Mouse (Mus musculus) lung, embryonic 15.5 days (tissue): ENCODE data around the gene Speg. TPM values are rescaled to one million over a fixed set of nuclear protein-coding genes. Genes with fewer than 3 reads are reported as not detected.

Experiments
- ATAC-seq: fragments of 200-750 bp; cut with Nextera tagmentation; 2 replicates; pipeline ENCODE4 v1.8.0; 2017; ENCODE audit warnings: moderate number of reproducible peaks, borderline replicate concordance; ENCODE audit not compliant: low FRiP score, low TSS enrichment; ENCODE audit errors: extremely low read depth
- H3K27ac ChIP-seq: fragments of 300-500 bp; sonication (generic); 2 replicates; pipeline ENCODE4 v1.5.1; 2015; ENCODE audit warnings: moderate library complexity, mild to moderate bottlenecking, inconsistent platforms
- H3K27me3 ChIP-seq: fragments of 300-500 bp; sonication (generic); 2 replicates; pipeline ENCODE4 v1.6.1; 2015; ENCODE audit warnings: inconsistent platforms
- H3K36me3 ChIP-seq: fragments of 300-500 bp; sonication (generic); 2 replicates; pipeline ENCODE4 v1.6.1; 2015; ENCODE audit warnings: inconsistent platforms
- H3K4me1 ChIP-seq: fragments of 300-500 bp; sonication (generic); 2 replicates; pipeline ENCODE4 v1.6.1; 2015; ENCODE audit warnings: inconsistent platforms
- H3K4me2 ChIP-seq: fragments of 300-500 bp; sonication (generic); 2 replicates; pipeline ENCODE4 v1.6.1; 2015; ENCODE audit warnings: inconsistent platforms, mild to moderate bottlenecking, moderate library complexity
- H3K4me3 ChIP-seq: fragments of 300-500 bp; sonication (generic); 2 replicates; pipeline ENCODE4 v1.5.1; 2015; ENCODE audit warnings: mild to moderate bottlenecking, inconsistent platforms
- H3K9ac ChIP-seq: fragments of 300-500 bp; sonication (generic); 2 replicates; pipeline ENCODE4 v1.6.1; 2015; ENCODE audit warnings: inconsistent platforms
- H3K9me3 ChIP-seq: fragments of 300-500 bp; sonication (generic); 2 replicates; pipeline ENCODE4 v1.6.1; 2016; ENCODE audit warnings: inconsistent platforms
- WGBS: fragments of 180-500 bp; shearing (Covaris S2); methylation state at CpG from one replicate; pipeline ENCODE4 v1.1.7; 2015; 5-methylcytosine and 5-hydroxymethylcytosine counted together
- polyA plus RNA-seq: library from polyadenylated mRNA; unstranded; fragments of >200 nt; fragmentation: Nextera tagmentation; extraction: Ambion mirVana; gene quantifications from 2 replicates; pipeline ENCODE4 v1.2.1, GENCODE M21; 2015

The Speg gene
- polyA plus RNA-seq, 1 experiment from 2014 or later, result 42.8 TPM

DNA sequence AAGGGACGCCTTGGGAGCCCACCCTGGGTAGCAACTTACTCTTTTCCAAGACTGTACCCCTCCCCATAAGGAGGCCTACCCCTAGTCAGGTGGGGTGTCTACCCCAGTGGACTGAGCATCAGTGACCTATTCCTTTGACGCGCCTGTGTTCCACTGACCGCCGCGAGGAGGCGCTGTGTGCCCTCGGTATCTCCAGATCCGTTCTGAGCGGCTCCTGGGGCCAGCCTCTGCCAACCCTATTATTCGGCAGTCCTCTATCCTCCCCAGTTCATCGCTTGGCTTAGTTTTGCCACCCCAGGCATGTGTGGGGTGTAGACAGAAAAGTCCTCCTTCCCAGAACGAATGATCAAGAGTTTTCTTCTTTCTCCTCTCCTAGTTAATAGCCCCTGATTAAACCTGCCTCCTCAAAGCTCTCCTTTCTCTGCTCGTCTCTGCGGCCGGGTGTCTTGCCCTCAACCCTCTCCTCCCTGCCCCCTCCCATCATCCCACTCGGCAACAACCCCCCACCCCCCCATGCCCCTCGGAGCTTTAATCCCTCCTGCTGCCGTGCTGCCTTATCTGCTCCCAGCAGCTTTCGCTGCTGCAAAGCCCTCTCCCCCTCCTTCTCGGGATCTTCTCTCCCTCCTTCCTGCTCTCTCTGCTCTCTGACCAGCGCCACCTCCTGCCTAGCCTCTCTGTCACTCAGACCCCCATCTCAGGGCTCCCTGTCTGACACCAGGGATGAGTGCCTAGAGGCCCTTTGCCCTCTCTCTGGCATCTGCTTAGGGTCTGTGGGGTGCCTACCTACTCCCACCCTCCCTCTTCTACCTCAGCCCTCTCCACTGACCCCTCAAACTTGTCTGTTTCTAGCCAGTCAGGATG, 70.9 kb downstream of the Speg start:
- Histone ChIP-seq H3K4me3 (peak overlapping the region; percentile 9; the same call in 1 of the 2 replicates), H3K9me3 (no peaks in the 10 kb centered on the region), H3K27ac (peak overlapping the region; percentile 18; the same call in 1 of the 2 replicates), H3K4me2 (peak overlapping the region; percentile 43), H3K36me3 (no peaks in the 10 kb centered on the region), H3K4me1 (peaks cover 79% of the 10 kb centered on the region), H3K27me3 (peaks cover 64% of the 10 kb centered on the region), H3K9ac (no peak overlapping the region)
- 1% methylated on average over 22 of the region's 22 CpGs for WGBS
- peak; percentile 12; the same call in 1 of the 2 replicates for ATAC-seq

DNA sequence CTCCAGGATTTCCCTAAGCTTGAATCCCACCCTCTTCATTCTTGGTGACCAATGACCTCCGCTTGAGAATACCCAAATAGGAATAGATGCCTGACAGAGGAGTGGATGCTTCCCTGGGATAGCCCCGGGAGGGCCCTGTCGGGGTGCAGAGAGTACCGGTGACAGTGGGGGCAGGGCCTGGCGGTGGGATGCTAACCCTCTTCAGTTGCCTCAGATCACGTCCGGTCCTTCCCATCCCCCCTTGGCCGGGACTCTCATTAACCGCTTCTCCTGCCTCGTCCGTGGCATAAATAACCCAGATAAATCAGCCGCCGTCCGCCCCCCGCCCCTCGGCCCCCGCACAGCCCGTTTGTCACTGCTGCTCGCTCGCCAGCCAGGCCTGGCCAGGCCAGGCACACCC, 71.6 kb downstream of the Speg start:
- H3K27ac ChIP-seq, result peak overlapping the region; percentile 18; the same call in 1 of the 2 replicates
- no peak overlapping the region for H3K9ac ChIP-seq
- ATAC-seq, result no peak
- no peak overlapping the region for H3K4me3 ChIP-seq
- H3K36me3 ChIP-seq, result no peaks in the 10 kb centered on the region
- peaks cover 71% of the 10 kb centered on the region for H3K27me3 ChIP-seq
- peaks cover 82% of the 10 kb centered on the region for H3K4me1 ChIP-seq
- WGBS, result 3% methylated on average over 19 of the region's 20 CpGs
- H3K9me3 ChIP-seq, result no peaks in the 10 kb centered on the region
- H3K4me2 ChIP-seq, result peak overlapping the region; percentile 43; the same call in 1 of the 2 replicates

DNA sequence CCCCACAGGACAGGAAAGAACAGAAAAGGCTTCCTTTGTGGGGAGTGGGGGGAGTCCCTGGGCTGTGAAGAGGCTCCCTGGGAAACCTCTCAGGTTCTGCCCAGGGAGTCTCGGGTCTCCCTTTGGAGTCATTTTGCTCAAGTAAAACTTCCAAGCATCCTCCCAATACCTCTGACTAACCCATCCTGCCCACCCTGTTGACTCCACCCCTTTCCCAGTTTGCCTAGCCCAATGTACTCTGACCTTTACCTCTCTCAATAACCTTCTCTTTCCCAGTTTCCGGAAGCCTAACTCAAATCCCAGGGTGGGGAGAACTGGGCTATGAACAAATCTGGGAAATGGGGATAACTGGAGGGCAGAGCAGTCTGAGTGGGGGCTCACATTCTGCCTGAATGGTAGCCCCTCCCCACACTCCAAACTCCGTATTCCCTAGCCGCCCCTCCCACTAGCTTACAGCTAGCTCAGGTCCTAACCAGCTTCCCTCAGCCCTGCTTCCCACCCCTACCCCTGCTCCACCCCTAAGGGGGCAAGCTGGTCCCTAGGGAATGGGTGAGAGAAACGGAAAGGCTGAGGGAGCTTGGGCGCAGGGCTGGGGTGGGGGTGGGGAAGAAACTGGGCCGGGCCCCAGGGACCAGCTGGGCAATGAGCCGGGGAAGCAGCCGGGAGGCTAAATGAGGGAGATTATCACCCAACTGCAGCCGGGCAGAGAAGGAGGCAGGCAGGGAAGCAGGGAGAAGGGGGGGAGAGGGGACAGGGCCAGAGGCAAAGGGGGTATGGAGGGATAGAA, 72.4 kb downstream of the Speg start:
- H3K9ac ChIP-seq, result no peak overlapping the region
- no peak for ATAC-seq
- H3K4me3 ChIP-seq, result no peak overlapping the region
- H3K4me1 ChIP-seq, result peaks cover 77% of the 10 kb centered on the region
- no peak overlapping the region for H3K27ac ChIP-seq
- H3K27me3 ChIP-seq, result peaks cover 79% of the 10 kb centered on the region
- 4% methylated on average over 10 of the region's 10 CpGs for WGBS
- no peaks in the 10 kb centered on the region for H3K36me3 ChIP-seq
- H3K9me3 ChIP-seq, result no peaks in the 10 kb centered on the region
- H3K4me2 ChIP-seq, result peak overlapping the region; percentile 4; the same call in 1 of the 2 replicates

GRCm38 (mm10) chr1:75448052-75448431, 72.9 kb downstream of the Speg start:
- 6% methylated on average over 7 of the region's 7 CpGs for WGBS
- Histone ChIP-seq H3K4me2 (peak overlapping the region; percentile 13; the same call in 1 of the 2 replicates), H3K4me1 (peaks cover 71% of the 10 kb centered on the region), H3K9ac (no peak overlapping the region), H3K9me3 (no peaks in the 10 kb centered on the region), H3K4me3 (no peak overlapping the region), H3K27ac (no peak overlapping the region), H3K36me3 (no peaks in the 10 kb centered on the region), H3K27me3 (peaks cover 85% of the 10 kb centered on the region)
- no peak for ATAC-seq

DNA sequence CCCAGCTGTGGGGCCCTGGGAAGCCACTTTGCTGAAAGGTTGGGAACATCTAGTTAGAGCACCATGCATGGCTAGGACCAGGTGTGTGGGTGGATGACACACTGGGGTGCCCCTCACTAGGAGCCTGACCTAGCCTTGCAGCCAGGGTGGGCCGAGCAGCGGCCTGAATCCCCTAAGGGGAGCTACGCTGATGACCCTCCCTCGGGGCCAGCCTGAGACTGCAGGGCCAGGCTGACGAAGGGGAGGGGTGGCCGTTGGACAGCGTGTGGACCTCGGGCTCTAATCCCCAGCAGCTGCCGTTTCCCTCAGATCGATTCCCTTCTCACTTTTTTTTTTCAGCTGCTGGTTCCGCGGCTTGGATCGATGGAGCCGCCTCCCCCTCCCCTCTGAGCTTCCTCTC, 73.8 kb downstream of the Speg start:
- H3K9ac ChIP-seq, result no peak overlapping the region
- H3K9me3 ChIP-seq, result no peaks in the 10 kb centered on the region
- H3K27me3 ChIP-seq, result peaks cover 93% of the 10 kb centered on the region
- no peak overlapping the region for H3K27ac ChIP-seq
- peaks cover 68% of the 10 kb centered on the region for H3K4me1 ChIP-seq
- H3K4me2 ChIP-seq, result no peak overlapping the region
- H3K4me3 ChIP-seq, result no peak overlapping the region
- WGBS, result 8% methylated on average over 14 of the region's 14 CpGs
- H3K36me3 ChIP-seq, result no peaks in the 10 kb centered on the region
- ATAC-seq, result no peak

DNA sequence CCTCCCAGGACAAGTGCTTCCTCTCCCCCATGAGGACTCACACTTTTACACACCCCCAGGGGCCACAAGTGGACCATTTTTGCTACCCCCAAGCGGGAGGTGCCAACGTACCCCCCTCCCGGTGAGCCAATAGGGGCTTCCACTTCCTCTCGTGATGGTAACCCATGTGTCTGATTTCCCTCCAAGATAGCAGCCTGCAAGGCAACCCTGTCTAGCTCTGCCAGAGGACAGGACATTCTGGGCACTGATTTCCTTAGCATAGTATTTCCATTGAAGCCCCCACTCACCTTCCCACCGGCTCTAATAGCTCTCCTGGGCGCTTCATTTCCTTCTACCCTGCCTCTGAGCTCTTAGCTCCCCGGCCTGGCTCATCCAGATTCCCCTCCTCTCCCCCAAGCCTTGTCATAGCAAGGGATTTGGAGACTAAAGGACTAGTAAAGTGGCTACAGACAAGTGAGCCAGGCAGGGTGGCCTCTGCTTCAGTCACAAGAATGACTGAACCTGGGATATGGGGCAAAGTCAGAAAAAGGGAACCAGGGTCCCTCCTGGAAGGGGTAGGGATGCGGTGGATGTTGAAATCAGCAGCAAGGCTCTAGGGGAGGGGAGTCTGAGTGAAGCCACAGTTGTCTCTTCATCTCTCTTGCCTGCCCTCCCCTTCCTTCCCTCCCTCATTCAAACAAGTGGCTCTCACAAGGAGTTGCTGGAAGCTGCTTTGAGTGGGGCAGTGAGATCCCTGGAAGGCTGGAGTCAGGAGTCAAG, 74.5 kb downstream of the Speg start:
- 5% methylated on average over 8 of the region's 8 CpGs for WGBS
- Histone ChIP-seq H3K4me1 (peaks cover 65% of the 10 kb centered on the region), H3K27ac (no peak overlapping the region), H3K9ac (no peak overlapping the region), H3K9me3 (no peaks in the 10 kb centered on the region), H3K4me2 (0 out of 2 replicates have a peak overlapping the region, but pooled peaks have one; percentile 52), H3K27me3 (peaks cover 96% of the 10 kb centered on the region), H3K36me3 (no peaks in the 10 kb centered on the region), H3K4me3 (no peak overlapping the region)
- ATAC-seq, result no peak

- H3K9ac ChIP-seq, result no peak within 1 kb of the TSS; the same call in 1 of the 2 replicates
- 2% methylated on average over 35 of the region's 35 CpGs for WGBS
These were observed 75.4 kb downstream of the Speg start, which contains the start of gene Asic4 for GRCm38 (mm10) chr1:75450314-75451005. TSS of gene Asic4 (plus strand) at chr1:75450436.

GRCm38 (mm10) chr1:75451900-75452299, 76.8 kb downstream of the Speg start:
- H3K9ac ChIP-seq, result no peak overlapping the region
- no peak overlapping the region for H3K4me3 ChIP-seq
- no peak overlapping the region for H3K27ac ChIP-seq
- H3K36me3 ChIP-seq, result no peaks in the 10 kb centered on the region
- H3K4me1 ChIP-seq, result peaks cover 42% of the 10 kb centered on the region
- 55% methylated on average over 5 of the region's 5 CpGs for WGBS
- no peaks in the 10 kb centered on the region for H3K9me3 ChIP-seq
- peaks cover 89% of the 10 kb centered on the region for H3K27me3 ChIP-seq
- H3K4me2 ChIP-seq, result no peak overlapping the region
- no peak for ATAC-seq

More at GRCm38 (mm10) chr1:75450314-75451005, 75.4 kb downstream of the Speg start, which contains the start of gene Asic4:
- peaks cover 56% of the 10 kb centered on the region for H3K4me1 ChIP-seq
- peak within 1 kb of the TSS; percentile 15 for H3K4me3 ChIP-seq
- H3K4me2 ChIP-seq, result peak within 1 kb of the TSS; percentile 52
- no peak within 1 kb of the TSS for H3K27ac ChIP-seq
- ATAC-seq, result peak; percentile 7; the same call in 1 of the 2 replicates
- H3K27me3 ChIP-seq, result peaks cover 92% of the 10 kb centered on the region
- H3K9me3 ChIP-seq, result no peaks in the 10 kb centered on the region
- no peaks in the 10 kb centered on the region for H3K36me3 ChIP-seq

- H3K27me3 ChIP-seq, result peaks cover 85% of the 10 kb centered on the region
- ATAC-seq, result no peak
These were observed 80.3 kb downstream of the Speg start for GRCm38 (mm10) chr1:75455433-75455832.

GRCm38 (mm10) chr1:75455948-75456347, 80.9 kb downstream of the Speg start:
- 38% methylated on average over 5 of the region's 5 CpGs for WGBS
- H3K27me3 ChIP-seq, result peaks cover 80% of the 10 kb centered on the region
- no peak for ATAC-seq

More at GRCm38 (mm10) chr1:75455433-75455832, 80.3 kb downstream of the Speg start:
- no peak overlapping the region for H3K27ac ChIP-seq
- peaks cover 31% of the 10 kb centered on the region for H3K4me1 ChIP-seq
- H3K4me2 ChIP-seq, result no peak overlapping the region
- no peaks in the 10 kb centered on the region for H3K9me3 ChIP-seq
- H3K9ac ChIP-seq, result no peak overlapping the region
- H3K4me3 ChIP-seq, result no peak overlapping the region
- no peaks in the 10 kb centered on the region for H3K36me3 ChIP-seq
- WGBS, result 68% methylated on average over 3 of the region's 3 CpGs

More at GRCm38 (mm10) chr1:75455948-75456347, 80.9 kb downstream of the Speg start:
- Histone ChIP-seq H3K4me1 (peaks cover 26% of the 10 kb centered on the region), H3K9me3 (no peaks in the 10 kb centered on the region), H3K27ac (no peak overlapping the region), H3K36me3 (no peaks in the 10 kb centered on the region), H3K4me3 (no peak overlapping the region), H3K4me2 (no peak overlapping the region), H3K9ac (no peak overlapping the region)
